19 mouse cellular contexts compared by ENCODE assay signal in genomic region chr3:37894599-37894998, GRCm38 (mm10).
DNase-seq lines count a peak whose midpoint lies in the region; ATAC-seq and TF ChIP-seq lines count a peak whose summit lies in the region.
"Had no signal": no experiment of that assay in that cellular context is flagged by ENCODE, and none has a peak within 500 bp of the region (broad histone marks: within the 10 kb centered on the region; RNA-seq: fewer than 3 reads in every experiment).

No protein-coding gene starts in this region.

- intact Hi-C loops in heart, adult 2 months (cut with DNase I): no loop called here

- no peak overlapping the region for H3K4me2 ChIP-seq in kidney, embryonic 14.5 days (replicated peaks; ENCODE audit: low read depth, low read length)
- H3K4me2 ChIP-seq in lung, postnatal 0 days (replicated peaks; ENCODE audit: low read depth, low read length): no peak overlapping the region
- H3K4me2 ChIP-seq: embryonic facial prominence, embryonic 12.5 days; midbrain, embryonic 12.5 days; neural tube, embryonic 13.5 days; stomach, embryonic 15.5 days had no signal

- H3K79me2 ChIP-seq in heart, adult 2 months (replicated peaks; ENCODE audit: control insufficient read depth, insufficient read depth, low read length): no peaks in the 10 kb centered on the region

- no peak for TF ChIP-seq CTCF in heart, adult 2 months (IDR thresholded peaks at IDR 0.05)
- TF ChIP-seq CTCF in lung, postnatal 0 days (IDR thresholded peaks at IDR 0.05): no peak

- H3K9ac ChIP-seq in heart, adult 2 months (ENCODE audit: low read depth, low read length): no peak overlapping the region
- no peak overlapping the region for H3K9ac ChIP-seq in kidney, embryonic 14.5 days (ENCODE audit: low read depth, low read length)
- no peak overlapping the region for H3K9ac ChIP-seq in lung, postnatal 0 days (replicated peaks; ENCODE audit: low read depth)
- H3K9ac ChIP-seq: embryonic facial prominence, embryonic 12.5 days; liver, embryonic 14.5 days; midbrain, embryonic 12.5 days; neural tube, embryonic 13.5 days; stomach, embryonic 15.5 days had no signal

- DNase-seq in cerebellum, postnatal 10 days: peak; percentile 31 to 42
- no peak for DNase-seq in cerebellum, adult 11-12 months
- no peak for DNase-seq in heart, adult 2 months
- no peak for DNase-seq in heart, adult 9 months (ENCODE audit: low spot score in 2 of 2)
- DNase-seq in kidney, adult 9 months: no peak
- peak; percentile 18 for DNase-seq in lung, postnatal 0 days (ENCODE audit: low spot score)
- DNase-seq in lung, postnatal 25 days (ENCODE audit: low spot score): no peak
- DNase-seq: cerebellum, adult 2 months; thymus, adult 2 months had no signal

- no peaks in the 10 kb centered on the region; the same call in none of the 2 replicates for H3K36me3 ChIP-seq in heart, adult 2 months (ENCODE audit: control insufficient read depth, insufficient read depth, low read length)
- no peaks in the 10 kb centered on the region for H3K36me3 ChIP-seq in kidney, embryonic 14.5 days (ENCODE audit: control insufficient read depth, insufficient read depth, low read length)
- no peaks in the 10 kb centered on the region for H3K36me3 ChIP-seq in lung, postnatal 0 days (ENCODE audit: insufficient read depth, low read length)
- H3K36me3 ChIP-seq: embryonic facial prominence, embryonic 12.5 days; midbrain, embryonic 12.5 days; neural tube, embryonic 13.5 days; stomach, embryonic 15.5 days had no signal

- 31% methylated on average over 2 of the region's 2 CpGs for WGBS in heart, adult 2 months
- 71% methylated on average over 2 of the region's 2 CpGs for WGBS in kidney, embryonic 14.5 days
- 21% methylated on average over 2 of the region's 2 CpGs for WGBS in lung, postnatal 0 days

- H3K27ac ChIP-seq in heart, adult 2 months: peak overlapping the region; percentile 7
- H3K27ac ChIP-seq in kidney, embryonic 14.5 days (ENCODE audit: low read depth, low read length): 0 out of 2 replicates have a peak overlapping the region, but pooled peaks have one; percentile 2
- no peak overlapping the region for H3K27ac ChIP-seq in lung, postnatal 0 days (ENCODE audit: low read length)
- H3K27ac ChIP-seq: embryonic facial prominence, embryonic 12.5 days; layer of hippocampus, adult 2 months; liver, embryonic 14.5 days; midbrain, embryonic 12.5 days; neural tube, embryonic 13.5 days; stomach, embryonic 15.5 days had no signal

- no peak overlapping the region for H3K4me3 ChIP-seq in heart, adult 2 months
- no peak overlapping the region for H3K4me3 ChIP-seq in kidney, embryonic 14.5 days (ENCODE audit: low read length)
- no peak overlapping the region for H3K4me3 ChIP-seq in lung, postnatal 0 days (ENCODE audit: low read depth, low read length)
- H3K4me3 ChIP-seq: embryonic facial prominence, embryonic 12.5 days; layer of hippocampus, adult 2 months; midbrain, embryonic 12.5 days; neural tube, embryonic 13.5 days; stomach, embryonic 15.5 days had no signal

- 0 out of 2 replicates have a peak, but pooled peaks cover 4% of the 10 kb centered on the region for H3K9me3 ChIP-seq in kidney, embryonic 14.5 days (ENCODE audit: control insufficient read depth, low read length)
- peaks cover 2% of the 10 kb centered on the region; the same call in 1 of the 2 replicates for H3K9me3 ChIP-seq in lung, postnatal 0 days (ENCODE audit: low read length)
- H3K9me3 ChIP-seq: midbrain, embryonic 12.5 days; neural tube, embryonic 13.5 days; stomach, embryonic 15.5 days had no signal

- H3K4me1 ChIP-seq in heart, adult 2 months (ENCODE audit: control insufficient read depth, insufficient read depth, low read length): peaks cover 3% of the 10 kb centered on the region
- peaks cover 14% of the 10 kb centered on the region; the same call in 1 of the 2 replicates for H3K4me1 ChIP-seq in kidney, embryonic 14.5 days (ENCODE audit: control insufficient read depth, insufficient read depth, low read length)
- no peaks in the 10 kb centered on the region for H3K4me1 ChIP-seq in lung, postnatal 0 days (ENCODE audit: insufficient read depth, low read depth, low read length)

- TF ChIP-seq EP300 in heart, adult 2 months (IDR thresholded peaks at IDR 0.05; ENCODE audit: insufficient read depth, low read depth, low read length): no peak
- 0 out of 2 replicates have a peak, but pooled peaks have one; percentile 22 for TF ChIP-seq EP300 in lung, postnatal 0 days (IDR thresholded peaks at IDR 0.05)

- TF ChIP-seq POLR2A in heart, adult 2 months (IDR thresholded peaks at IDR 0.05; ENCODE audit: insufficient read depth, low read depth, low read length): no peak

- H3K27me3 ChIP-seq in heart, adult 2 months (ENCODE audit: control insufficient read depth, insufficient read depth, low read length): no peaks in the 10 kb centered on the region
- H3K27me3 ChIP-seq in kidney, embryonic 14.5 days (ENCODE audit: control insufficient read depth, insufficient read depth, low read length): no peaks in the 10 kb centered on the region
- H3K27me3 ChIP-seq in lung, postnatal 0 days (replicated peaks; ENCODE audit: insufficient read depth, low read length): no peaks in the 10 kb centered on the region
- H3K27me3 ChIP-seq: CH12.LX; embryonic facial prominence, embryonic 12.5 days; stomach, embryonic 15.5 days had no signal

- no peak for ATAC-seq in kidney, embryonic 14.5 days (ENCODE audit: low FRiP score, low TSS enrichment)
- ATAC-seq in lung, postnatal 0 days: no peak
- ATAC-seq: hindbrain, embryonic 16.5 days; intestine, postnatal 0 days had no signal

Comparison
In these comparisons a context has a peak if more than half of its experiments do, and no peak if none do; other contexts are left out.
1. DNase-seq: peak in cerebellum, postnatal 10 days (2 of 2) and lung, postnatal 0 days (single experiment); none in cerebellum, adult 11-12 months (single experiment), heart, adult 2 months (0 of 2), heart, adult 9 months (0 of 2), kidney, adult 9 months (single experiment) and lung, postnatal 25 days (single experiment).